Mouse (Mus musculus): ENCODE results near the gene Mtrf1. TPM values are rescaled to one million over a fixed set of nuclear protein-coding genes. Genes with fewer than 3 reads are reported as not detected.

Mtrf1 gene
- polyA plus RNA-seq, 1 experiment from 2014 or later = 9.0 TPM

DNA sequence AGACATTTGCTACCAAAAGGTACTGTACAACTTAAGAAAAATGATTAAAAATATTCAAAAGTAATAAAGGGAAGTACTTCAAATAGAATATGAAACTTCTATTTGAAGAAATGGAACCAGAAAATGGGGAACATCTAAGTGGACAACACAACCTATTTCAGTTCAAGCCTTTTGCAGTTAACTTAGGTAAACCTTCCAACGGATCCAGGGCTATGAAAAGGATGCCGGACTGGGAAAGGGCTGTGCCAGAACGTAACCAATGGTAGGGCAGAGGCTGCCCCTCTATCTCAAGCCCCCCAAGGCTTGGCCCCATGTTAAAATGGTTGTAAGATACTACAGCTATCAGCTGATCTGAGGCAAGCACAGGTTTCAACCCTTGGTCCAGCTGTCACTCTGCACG lies 63.4 kb downstream of the Mtrf1 start:
- Histone ChIP-seq H3K4me1 (ENCODE audit: control insufficient read depth, insufficient read depth, low read length) (no peaks in the 10 kb centered on the region), H3K36me3 (ENCODE audit: control insufficient read depth, insufficient read depth, low read length) (peaks cover 3% of the 10 kb centered on the region), H3K4me2 (ENCODE audit: low read depth, severe bottlenecking) (no peak overlapping the region), H3K27me3 (ENCODE audit: control insufficient read depth, insufficient read depth, low read length) (no peaks in the 10 kb centered on the region), H3K9ac (ENCODE audit: low read length) (no peak overlapping the region), H3K4me3 (ENCODE audit: low read depth, low read length) (no peak overlapping the region), H3K27ac (replicated peaks; ENCODE audit: low read depth, low read length) (no peak overlapping the region), H3K9me3 (ENCODE audit: control insufficient read depth, low read length) (no peaks in the 10 kb centered on the region)
- ATAC-seq (ENCODE audit: insufficient number of reproducible peaks, low FRiP score, low TSS enrichment, low read depth) (no peak), DNase-seq (ENCODE audit: low spot score) (no peak)
- WGBS = 95% methylated on average over 4 of the region's 4 CpGs

DNA sequence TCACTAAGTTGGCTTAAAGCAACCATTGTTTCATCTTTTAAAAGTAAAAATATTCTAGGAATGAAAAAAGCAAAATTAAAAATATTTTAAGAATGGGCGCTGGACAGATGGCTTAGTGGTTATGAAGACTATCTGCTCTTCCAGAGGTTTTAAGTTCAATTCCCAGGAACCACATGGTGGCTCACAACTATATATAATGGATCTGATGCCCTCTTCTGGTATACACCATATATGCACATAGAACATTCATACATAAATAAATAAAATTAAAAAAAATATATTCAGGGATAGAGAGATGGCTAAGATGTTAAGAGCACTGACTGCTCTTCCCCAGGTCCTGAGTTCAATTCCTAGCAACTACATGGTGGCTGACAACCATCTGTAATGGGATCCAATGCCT lies 68.1 kb downstream of the Mtrf1 start:
- Histone ChIP-seq H3K9ac (ENCODE audit: low read length) (no peak overlapping the region), H3K36me3 (ENCODE audit: control insufficient read depth, insufficient read depth, low read length) (peaks cover 11% of the 10 kb centered on the region), H3K27me3 (ENCODE audit: control insufficient read depth, insufficient read depth, low read length) (no peaks in the 10 kb centered on the region), H3K4me2 (ENCODE audit: low read depth, severe bottlenecking) (no peak overlapping the region), H3K4me3 (ENCODE audit: low read depth, low read length) (no peak overlapping the region), H3K27ac (replicated peaks; ENCODE audit: low read depth, low read length) (no peak overlapping the region), H3K9me3 (ENCODE audit: control insufficient read depth, low read length) (no peaks in the 10 kb centered on the region), H3K4me1 (ENCODE audit: control insufficient read depth, insufficient read depth, low read length) (no peaks in the 10 kb centered on the region)
- no peak for DNase-seq (ENCODE audit: low spot score)
- 92% methylated on average over 1 of the region's 1 CpGs for WGBS
- ATAC-seq (ENCODE audit: insufficient number of reproducible peaks, low FRiP score, low TSS enrichment, low read depth) = no peak

DNA sequence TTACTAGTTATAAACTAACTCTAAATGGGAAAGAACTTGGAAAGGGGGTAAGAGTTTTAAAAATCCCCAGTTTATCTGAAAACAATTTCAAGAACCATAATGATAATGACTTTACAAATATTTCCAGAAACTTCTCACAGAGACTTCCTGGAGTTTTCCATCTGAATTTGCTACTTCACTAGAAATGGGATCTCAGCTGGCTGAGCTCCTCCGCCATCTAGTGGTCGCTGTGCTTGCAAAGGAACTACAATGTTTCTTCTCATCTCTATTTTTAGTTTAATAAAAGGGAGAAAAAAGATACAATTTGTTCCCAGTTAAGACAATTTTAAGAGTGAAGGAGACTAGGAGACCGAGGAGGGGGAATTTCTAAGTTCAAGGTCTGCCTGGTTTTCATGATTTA lies 70.0 kb downstream of the Mtrf1 start:
- Histone ChIP-seq H3K27me3 (ENCODE audit: control insufficient read depth, insufficient read depth, low read length) (no peaks in the 10 kb centered on the region), H3K4me2 (ENCODE audit: low read depth, severe bottlenecking) (no peak overlapping the region), H3K27ac (replicated peaks; ENCODE audit: low read depth, low read length) (no peak overlapping the region), H3K9ac (ENCODE audit: low read length) (no peak overlapping the region), H3K9me3 (ENCODE audit: control insufficient read depth, low read length) (no peaks in the 10 kb centered on the region), H3K4me3 (ENCODE audit: low read depth, low read length) (no peak overlapping the region), H3K4me1 (ENCODE audit: control insufficient read depth, insufficient read depth, low read length) (no peaks in the 10 kb centered on the region), H3K36me3 (ENCODE audit: control insufficient read depth, insufficient read depth, low read length) (peaks cover 8% of the 10 kb centered on the region)
- ATAC-seq (ENCODE audit: insufficient number of reproducible peaks, low FRiP score, low TSS enrichment, low read depth) (no peak), DNase-seq (ENCODE audit: low spot score) (peak; percentile 69)
- 32% methylated on average over 3 of the region's 3 CpGs for WGBS

Other genes with a start within 250 kb of the Mtrf1 start
- not detected in 2 replicates for gene Zfp957, start 150.4 kb upstream of the Mtrf1 start, polyA plus RNA-seq (2014; fragmentation: Nextera tagmentation; extraction: Ambion mirVana)
- gene Rgcc, start 96.1 kb upstream of the Mtrf1 start, polyA plus RNA-seq (2014; fragmentation: Nextera tagmentation; extraction: Ambion mirVana) = 19.6 and 20.8 TPM in 2 replicates
- gene Naa16, start 7.0 kb upstream of the Mtrf1 start, polyA plus RNA-seq (2014; fragmentation: Nextera tagmentation; extraction: Ambion mirVana) = 49.1 and 51.5 TPM in 2 replicates
- gene Kbtbd7, start 28.7 kb downstream of the Mtrf1 start, polyA plus RNA-seq (2014; fragmentation: Nextera tagmentation; extraction: Ambion mirVana) = 18.7 and 20.8 TPM in 2 replicates
- 5.8 and 7.3 TPM in 2 replicates for gene Kbtbd6, start 54.1 kb downstream of the Mtrf1 start, polyA plus RNA-seq (2014; fragmentation: Nextera tagmentation; extraction: Ambion mirVana)
- gene Elf1, start 83.4 kb downstream of the Mtrf1 start, polyA plus RNA-seq (2014; fragmentation: Nextera tagmentation; extraction: Ambion mirVana) = 7.5 and 7.8 TPM in 2 replicates
- gene Wbp4, start 83.7 kb downstream of the Mtrf1 start, polyA plus RNA-seq (2014; fragmentation: Nextera tagmentation; extraction: Ambion mirVana) = 58.9 and 59.4 TPM in 2 replicates
- 161 and 165 TPM in 2 replicates for gene Sugt1, start 189.9 kb downstream of the Mtrf1 start, polyA plus RNA-seq (2014; fragmentation: Nextera tagmentation; extraction: Ambion mirVana)